Mouse (Mus musculus) urinary bladder, adult 18-20 months (tissue): ENCODE measurements around the gene Umodl1.

Experiments
- DNase-seq, 2 experiments: peaks; one replicate each; pipeline ENCODE4 v3.0.0; 2022; ENCODE audit warnings: low spot score in 2 of 2, mixed read lengths in 2 of 2

Gene Umodl1

DNA sequence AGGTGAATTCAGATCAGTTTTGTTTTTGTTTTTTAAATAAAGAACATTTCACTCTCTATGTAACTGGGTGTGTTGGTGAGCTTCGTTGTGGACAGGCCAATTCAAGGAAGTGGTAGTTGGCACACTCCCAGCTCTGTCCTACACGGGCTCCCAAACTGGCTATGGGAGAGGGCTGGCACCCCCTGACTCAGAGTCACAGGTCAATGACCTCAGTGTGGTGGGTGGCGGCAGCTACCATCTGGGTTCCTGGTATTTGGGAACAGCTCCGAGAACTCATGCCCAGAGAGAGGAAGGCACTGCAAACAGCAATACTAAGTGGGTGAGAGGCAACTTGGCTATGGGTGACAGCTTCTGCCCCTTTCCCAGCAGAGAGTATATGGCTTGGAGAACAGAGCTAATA lies 83.9 kb downstream of the Umodl1 start:
- peak; percentile 25 to 38 for DNase-seq

DNA sequence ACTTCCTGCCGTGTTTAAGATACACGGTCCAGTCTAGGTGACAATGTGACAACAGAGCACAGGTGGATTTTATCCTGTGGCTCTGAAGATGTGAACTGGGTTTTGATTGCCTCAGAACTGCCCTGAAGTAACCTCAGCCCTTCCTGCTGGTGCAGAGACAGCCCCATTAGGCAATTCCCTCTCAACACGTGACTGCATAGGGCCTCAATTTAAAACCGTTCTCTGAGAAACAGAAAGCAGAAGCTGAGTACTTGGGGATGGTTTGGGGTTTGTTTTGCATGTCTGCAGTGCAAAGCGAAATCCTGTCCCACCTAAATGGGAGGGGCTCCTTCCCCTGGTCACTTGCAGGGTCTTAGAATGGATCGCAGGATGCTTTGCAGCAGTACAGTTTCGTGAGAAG lies 85.2 kb downstream of the Umodl1 start:
- DNase-seq = no peak

DNA sequence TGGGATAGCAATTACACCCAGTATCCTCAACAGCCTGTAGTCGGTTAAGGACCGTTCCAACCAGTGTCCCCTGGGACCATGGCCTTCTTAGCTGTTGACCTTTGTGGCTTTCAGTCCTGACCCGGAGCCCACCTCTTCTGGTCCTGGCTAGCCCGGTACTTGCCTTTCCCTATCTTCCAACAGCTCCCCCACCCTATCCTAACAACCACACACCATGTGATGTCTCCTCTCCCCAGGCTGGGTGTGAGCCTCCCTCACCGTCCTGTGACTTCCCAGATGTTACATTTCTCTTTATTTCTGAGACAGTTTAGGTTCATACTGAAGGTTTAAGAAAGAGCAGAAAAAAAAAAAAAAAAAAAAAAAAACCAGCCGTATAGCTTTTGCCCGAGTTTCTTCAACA lies 86.0 kb downstream of the Umodl1 start:
- DNase-seq = no peak

DNA sequence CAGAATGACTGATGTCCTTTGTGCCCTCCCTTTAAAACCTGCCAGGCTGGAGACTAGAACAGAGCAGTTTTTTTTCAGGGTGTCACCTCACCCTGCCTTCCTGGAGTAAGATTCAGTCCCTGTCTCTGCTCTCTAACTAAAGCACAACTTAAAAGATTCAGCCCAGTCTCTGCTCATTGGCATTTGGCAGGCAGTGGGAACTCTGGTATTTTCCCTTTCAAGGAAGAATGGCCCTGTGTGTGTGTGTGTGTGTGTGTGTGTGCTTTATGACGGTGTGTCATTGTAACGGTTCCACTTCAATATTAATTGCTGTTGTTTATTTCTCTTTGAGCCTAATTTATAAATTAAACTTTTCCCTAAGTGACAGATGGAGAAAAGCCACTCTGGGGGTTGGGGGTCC lies 88.3 kb downstream of the Umodl1 start:
- no peak for DNase-seq

DNA sequence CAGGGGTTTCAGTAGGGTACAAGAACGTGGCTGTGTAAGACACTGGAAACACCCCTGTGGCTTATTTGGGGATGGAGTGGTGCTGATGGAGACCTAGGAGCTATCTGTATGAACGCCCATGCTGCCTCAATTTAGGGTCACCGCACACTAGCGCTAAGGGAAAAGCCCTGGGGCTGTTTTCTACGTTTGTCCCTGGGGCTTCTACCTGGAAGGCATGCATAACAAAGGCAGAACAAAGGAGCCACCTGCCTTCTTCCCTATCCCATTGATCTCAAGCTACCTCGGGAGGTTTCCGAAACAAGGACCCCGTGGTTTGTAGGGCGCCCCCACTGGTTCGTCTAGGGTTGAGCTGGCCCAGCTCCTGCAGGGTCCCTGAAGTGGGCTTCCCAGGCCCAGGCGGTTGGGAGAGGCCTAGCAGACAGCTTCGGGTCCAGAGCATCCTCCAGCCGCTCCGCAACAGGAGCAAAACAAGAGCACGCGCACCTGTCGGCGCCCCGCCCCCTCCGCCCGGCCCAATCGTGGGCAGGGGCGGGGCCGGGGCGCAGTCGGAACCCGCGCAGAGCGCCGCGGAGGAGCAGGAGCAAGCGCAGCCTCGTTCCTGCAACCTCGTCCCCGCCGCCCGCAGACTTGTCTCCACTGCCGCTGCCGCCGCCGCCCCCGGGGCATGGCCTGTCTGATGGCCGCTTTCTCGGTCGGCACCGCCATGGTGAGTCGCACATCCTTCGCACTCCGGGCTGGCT lies 102.9 kb downstream of the Umodl1 start, which contains the start of gene Abcg1:
Abcg1 (plus strand) TSS at position 525 of the 740 bp plus-strand sequence.
- peak in 1 of 2 experiments; percentile 55 for DNase-seq

DNA sequence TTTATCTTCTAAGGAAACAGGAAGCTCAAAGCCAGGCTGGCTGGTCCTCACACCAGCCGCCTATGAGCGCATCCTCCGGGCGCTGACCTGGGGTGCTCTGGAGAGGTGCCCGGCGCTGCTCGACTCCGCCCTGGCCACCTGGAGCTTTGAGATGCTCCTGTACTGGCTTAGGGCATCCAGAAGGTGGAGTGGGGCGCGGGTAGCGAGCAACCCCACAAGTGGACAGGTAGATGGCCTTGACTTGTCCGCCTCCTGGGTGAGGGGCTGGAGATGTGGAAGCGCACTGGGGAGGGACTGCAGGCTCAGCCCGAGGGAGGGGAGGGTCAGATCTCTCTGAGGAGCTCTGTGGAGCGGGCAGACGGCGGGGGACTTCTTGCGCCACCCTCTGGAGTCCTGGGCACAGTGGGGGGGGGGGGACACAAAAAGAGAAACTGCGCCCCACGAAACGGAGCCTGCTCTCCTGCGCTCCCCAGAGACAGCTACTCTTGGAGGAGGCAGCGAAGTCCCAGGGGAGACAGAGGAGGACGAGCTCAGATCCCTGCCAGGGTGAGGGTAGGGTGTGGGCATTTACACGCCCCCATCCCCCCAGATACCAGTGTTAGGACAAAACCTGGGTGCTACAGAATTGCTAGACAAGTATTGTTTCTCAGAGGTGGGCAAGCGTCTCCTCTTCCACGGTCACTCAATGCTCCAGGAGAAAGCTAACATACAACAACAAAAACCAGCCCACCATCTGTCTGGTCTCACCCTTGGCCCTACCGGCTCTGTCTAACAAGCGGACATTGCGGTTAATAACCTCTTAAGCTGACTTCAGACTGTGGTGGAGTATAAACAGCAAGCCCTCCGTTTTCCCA lies 103.7 kb downstream of the Umodl1 start:
- DNase-seq = no peak

DNA sequence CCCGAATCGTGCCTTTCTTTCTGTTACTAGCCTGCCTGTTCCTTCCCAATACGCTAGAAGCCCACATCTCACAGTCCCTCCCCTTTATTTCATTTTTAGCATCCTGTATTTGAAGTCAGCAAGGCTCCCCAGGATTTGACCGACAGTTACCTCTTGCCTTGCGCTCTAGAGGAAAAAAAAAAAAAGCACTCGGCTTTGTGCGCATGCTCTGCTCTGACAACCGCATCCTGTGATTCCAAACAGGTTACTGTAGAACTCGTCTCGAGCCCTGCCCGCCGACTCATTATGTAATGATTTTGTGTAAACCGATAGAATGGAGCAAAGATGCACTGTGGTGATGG lies 104.3 kb downstream of the Umodl1 start:
- peak; percentile 28 to 49 for DNase-seq

DNA sequence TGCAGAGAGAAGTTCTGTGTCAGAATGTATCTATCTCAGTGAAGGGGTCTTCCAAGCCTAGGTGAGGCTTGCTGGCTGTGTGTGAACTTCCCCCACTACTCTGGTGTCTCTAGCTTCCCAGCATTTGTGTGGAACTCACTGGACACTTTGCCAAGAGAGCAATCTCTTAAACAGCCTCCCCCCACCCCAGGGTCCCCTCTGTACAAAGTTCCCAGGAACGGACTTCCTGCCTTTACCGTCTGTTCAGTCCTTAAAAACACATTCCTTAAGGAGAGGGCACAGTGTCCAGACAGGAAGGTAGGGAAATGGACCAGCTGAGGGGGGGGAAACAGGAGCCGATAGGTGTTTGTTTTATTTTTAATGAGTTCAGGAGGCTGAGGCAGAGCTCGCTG lies 105.8 kb downstream of the Umodl1 start:
- no peak for DNase-seq
